Mouse (Mus musculus) natural killer cell, adult 2 months (primary cell): Measurements from ENCODE around the gene Gyg.

Experiments used
- DNase-seq, 2 experiments: peaks; one replicate each; pipeline ENCODE4 v3.0.0; 2022; ENCODE audit warnings: low spot score in 2 of 2

The Gyg gene

GRCm38 (mm10) chr3:20154531-20155367 is at the start of gene Gyg:
Gene Gyg (minus strand): TSS chr3:20155317.
- DNase-seq: peak; percentile 40 to 44

- peak; percentile 32 to 49 for DNase-seq
Observed at GRCm38 (mm10) chr3:20198869-20199268, 43.8 kb upstream of the Gyg start.

GRCm38 (mm10) chr3:20197878-20198277 is 42.8 kb upstream of the Gyg start:
- DNase-seq: no peak

GRCm38 (mm10) chr3:20188976-20189675 is 34.0 kb upstream of the Gyg start:
- DNase-seq: no peak

- DNase-seq: no peak
Observed at GRCm38 (mm10) chr3:20172394-20172793, 17.3 kb upstream of the Gyg start.

GRCm38 (mm10) chr3:20167487-20167886 is 12.4 kb upstream of the Gyg start:
- DNase-seq: no peak

GRCm38 (mm10) chr3:20155476-20155875 is 359 bp upstream of the Gyg start:
- DNase-seq: no peak

- DNase-seq: no peak
Observed at GRCm38 (mm10) chr3:20151651-20152050, 3.5 kb downstream of the Gyg start.

GRCm38 (mm10) chr3:20150511-20150910 is 4.6 kb downstream of the Gyg start:
- no peak for DNase-seq

GRCm38 (mm10) chr3:20147647-20148046 is 7.5 kb downstream of the Gyg start:
- DNase-seq: no peak

GRCm38 (mm10) chr3:20146884-20147395 is 8.2 kb downstream of the Gyg start:
- DNase-seq: no peak

GRCm38 (mm10) chr3:20145696-20146113 is 9.4 kb downstream of the Gyg start:
- no peak for DNase-seq

GRCm38 (mm10) chr3:20144401-20144800 is 10.7 kb downstream of the Gyg start:
- no peak for DNase-seq

- DNase-seq: no peak
Observed at GRCm38 (mm10) chr3:20143726-20144125, 11.4 kb downstream of the Gyg start.

GRCm38 (mm10) chr3:20142576-20142975 is 12.5 kb downstream of the Gyg start:
- no peak for DNase-seq

- DNase-seq: no peak
Observed at GRCm38 (mm10) chr3:20142101-20142500, 13.0 kb downstream of the Gyg start.

- DNase-seq: no peak
Observed at GRCm38 (mm10) chr3:20141679-20142078, 13.4 kb downstream of the Gyg start.

GRCm38 (mm10) chr3:20141240-20141639 is 13.9 kb downstream of the Gyg start:
- DNase-seq: no peak

- no peak for DNase-seq
Observed at GRCm38 (mm10) chr3:20136868-20137581, 18.1 kb downstream of the Gyg start.

- DNase-seq: no peak
Observed at GRCm38 (mm10) chr3:20134545-20134944, 20.6 kb downstream of the Gyg start.

GRCm38 (mm10) chr3:20133745-20134144 is 21.4 kb downstream of the Gyg start:
- DNase-seq: no peak

GRCm38 (mm10) chr3:20132731-20133130 is 22.4 kb downstream of the Gyg start:
- no peak for DNase-seq
